Mouse (Mus musculus) heart, postnatal 25 days (tissue): ENCODE measurements at regions not wholly inside any gene's neighbourhood (a gene's known extent, or its start where the extent isn't known, plus 50 kb on each side); places are given as distances from the start of the nearest gene placed in this dataset.

Experiments
- DNase-seq: peaks from one replicate; pipeline ENCODE4 v3.0.0; 2022; ENCODE audit warnings: low spot score
- intact Hi-C: fragments of 180-260 bp; cut with DNase I; formaldehyde crosslinking; loops from one replicate; pipeline ENCODE4 v1.15.1; 2025

DNA sequence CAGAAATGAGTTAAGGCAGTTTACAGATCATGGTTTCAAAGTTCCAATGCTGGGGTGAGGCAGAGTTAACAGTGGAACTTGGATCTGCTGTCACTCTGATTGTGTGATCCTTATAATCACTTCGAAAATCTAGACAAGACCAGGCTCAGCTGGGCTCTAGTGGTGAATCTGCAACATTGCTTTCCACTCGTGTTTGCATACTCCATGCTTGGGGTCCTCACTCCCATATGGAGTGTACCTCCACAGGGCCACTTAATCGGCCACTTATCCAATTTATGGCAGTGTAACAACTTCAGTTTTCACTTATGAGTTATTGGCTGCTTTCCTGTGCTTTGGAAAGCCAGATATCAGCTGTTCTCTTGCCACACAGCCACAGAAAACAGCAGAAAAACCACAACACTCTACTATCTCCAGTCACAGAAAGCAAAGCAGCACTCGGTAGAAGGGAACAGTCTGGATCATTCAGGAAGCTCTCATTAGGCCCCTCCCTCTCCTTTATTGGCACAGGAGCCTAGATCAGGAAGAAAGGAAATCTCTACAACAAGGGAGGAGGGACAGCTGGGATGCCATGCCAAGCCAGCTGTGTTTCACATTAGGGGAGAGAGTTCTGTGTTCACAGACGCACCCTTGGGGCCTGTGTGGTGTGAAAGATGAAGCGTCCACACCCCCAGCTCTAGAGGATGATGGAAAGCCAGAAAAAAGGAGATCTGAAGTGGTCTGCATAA, 252.5 kb downstream of the Slc4a3 start:
- intact Hi-C loops, result no loop called here
- DNase-seq, result peak; percentile 30

DNA sequence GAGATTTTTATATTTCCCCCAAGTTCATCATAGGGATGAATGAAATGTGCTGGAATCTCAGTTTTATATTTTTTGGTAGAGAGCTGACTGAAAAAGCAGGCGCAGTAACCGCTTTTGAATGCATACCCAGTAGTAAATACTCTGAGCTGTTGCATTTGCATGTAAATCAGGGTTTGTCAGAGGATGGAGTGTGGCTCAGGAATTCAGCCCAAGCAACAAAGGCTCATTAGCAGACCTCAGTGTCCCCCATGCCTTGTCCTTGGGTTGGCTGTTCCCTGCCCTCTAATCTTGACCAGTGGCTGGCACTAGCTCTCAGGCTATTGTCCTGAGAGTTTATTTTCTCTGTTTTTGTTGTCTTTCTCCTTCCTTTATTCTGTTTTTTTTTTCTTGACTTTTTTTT, 258.4 kb downstream of the Slc4a3 start:
- DNase-seq, result no peak
- intact Hi-C loops, result no loop called here

DNA sequence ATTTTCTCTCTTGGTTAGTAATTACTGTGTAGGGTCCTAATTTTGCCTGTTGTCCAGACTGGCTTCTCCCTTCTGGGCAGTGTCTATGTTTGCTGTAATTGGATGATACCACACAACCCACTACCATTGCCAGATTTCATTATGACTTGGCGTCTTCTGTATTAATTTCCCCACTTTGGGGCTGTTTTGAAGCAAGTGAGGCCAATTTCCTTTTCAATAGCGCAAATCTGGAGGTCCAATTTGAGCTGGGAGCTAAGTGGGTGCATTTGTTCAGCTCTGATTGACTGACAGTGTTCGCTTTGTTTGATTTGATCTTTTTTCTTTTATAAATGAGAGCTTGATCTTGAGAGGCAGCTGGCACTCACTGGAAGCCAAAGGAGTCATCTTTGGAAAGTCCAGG, 266.4 kb downstream of the Slc4a3 start:
- intact Hi-C loops, result no loop called here
- DNase-seq, result no peak

DNA sequence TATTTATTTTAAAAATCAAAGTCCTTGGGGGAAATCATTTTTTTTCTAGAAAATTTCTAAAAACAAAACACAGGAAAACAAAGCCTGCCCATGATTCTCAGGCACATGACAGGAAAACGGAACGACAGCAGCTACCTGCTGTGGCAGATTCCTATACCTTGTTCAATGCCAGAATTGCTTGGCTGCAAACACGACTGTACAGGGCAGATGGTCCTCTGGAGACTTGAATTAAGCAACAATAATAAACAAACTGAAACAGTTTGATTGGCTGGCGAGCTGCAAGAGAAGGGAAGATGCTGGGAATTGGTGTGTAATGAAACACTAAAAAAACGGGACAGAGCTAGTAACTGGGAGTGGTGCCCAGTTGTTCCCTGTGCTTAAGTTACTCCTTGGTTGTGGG, 280.1 kb downstream of the Slc4a3 start:
- intact Hi-C loops, result no loop called here
- DNase-seq, result no peak

DNA sequence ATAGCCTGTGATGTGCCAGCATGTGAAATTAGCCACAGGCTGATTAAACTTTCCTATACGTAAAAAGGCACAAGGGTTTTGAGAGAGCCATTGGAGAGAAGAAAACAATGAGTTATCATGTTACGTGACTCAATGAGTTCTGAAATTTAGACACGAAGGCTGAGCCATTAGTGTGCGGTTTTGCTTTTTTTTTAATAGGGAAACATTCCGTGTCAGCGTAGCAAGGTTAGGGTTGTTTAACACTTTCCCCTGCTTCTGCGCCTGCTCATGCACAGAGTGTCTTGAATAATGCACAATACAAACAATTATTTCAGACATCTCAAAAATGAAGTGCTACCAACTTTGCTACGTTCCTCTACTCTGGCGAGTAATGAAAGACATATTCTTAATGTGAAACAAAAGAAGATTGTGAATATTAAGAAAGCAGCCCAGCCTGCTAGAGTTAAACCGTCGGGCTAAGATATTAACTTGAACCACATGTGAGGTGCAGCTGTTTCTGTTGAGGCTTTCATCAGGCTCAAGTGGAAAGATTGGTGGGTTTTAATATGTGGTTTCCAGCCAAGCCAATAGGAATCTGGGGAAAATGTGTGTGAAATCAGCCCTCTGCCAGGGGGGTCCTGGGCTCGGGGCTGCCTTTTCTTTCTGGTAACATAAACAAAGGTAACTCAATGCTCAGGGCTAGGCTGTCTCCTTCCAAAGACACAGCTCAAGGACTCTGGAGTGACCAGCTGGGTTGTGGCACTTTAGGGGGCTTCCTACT, 287.2 kb downstream of the Slc4a3 start:
- intact Hi-C loops, result no loop called here
- no peak for DNase-seq

DNA sequence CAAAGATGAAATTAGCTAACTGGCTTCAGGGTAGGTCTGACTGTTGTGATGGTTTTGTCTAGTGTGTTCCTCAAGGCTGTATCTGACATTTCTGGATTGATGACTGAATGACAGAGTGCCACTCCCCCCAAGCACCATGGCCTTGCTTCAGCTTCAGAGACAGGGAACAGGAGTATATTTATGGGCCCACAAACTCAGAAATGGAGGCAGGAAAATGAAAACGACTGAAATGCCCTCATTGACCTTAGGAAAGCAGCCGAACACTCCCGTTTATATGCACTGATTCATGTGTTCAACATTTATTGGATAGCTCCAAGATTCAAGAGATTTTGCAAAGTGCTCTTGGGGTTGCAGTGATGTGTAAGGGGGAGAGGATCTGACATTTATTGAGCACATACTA, 288.3 kb downstream of the Slc4a3 start:
- no peak for DNase-seq
- intact Hi-C loops, result no loop called here

DNA sequence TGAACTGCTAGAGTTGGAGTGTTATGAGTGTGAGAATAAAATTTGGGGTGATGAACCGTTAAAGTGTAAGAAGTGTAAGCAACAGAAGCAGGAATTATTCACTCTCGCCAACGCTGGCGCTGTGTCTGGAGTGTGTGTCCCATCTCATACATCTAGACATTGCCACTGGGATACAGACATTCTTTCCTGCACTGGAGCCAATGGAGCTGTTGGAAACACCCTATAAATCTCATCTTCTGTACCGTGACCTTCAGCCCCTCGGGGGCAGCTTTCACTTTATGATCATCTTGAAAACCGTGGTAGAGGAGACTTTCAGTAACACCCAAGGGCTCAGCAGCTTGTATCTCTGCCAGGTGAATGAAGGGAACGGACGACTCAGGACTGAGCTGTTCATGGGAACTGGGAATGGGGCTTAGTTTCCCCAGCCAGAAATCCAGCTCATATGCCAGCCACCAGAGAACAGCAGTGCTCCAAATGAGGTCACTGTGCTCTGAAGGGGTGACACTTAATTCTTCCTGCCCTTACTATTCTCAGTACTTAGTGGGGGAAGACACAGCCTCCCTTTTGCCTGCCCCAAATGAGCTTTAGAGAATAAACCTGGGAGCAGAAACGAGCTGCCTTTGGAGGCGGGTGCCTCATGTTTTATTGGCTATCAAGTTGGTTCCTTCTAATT, 293.6 kb downstream of the Slc4a3 start:
- intact Hi-C loops, result no loop called here
- no peak for DNase-seq

DNA sequence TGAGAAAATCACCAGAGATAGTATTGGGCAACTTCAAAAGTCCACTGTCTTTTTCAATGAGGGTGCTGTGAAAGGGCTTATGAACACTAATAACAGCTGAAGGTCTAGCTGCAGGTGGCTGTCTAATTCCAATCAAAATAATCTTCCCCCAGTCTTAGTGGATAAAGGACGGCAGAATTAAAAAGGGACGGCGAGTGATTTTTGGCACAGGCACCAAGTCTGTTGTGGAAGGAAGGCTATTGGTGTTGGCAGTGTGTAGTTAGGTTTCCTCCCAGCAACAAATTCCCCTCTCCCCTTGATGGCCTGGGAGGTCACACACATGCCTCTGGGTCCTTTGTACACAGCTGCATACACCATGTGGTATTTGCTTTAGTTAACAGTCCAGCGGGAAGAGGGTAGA, 296.3 kb downstream of the Slc4a3 start:
- intact Hi-C loops, result no loop called here
- DNase-seq, result no peak

DNA sequence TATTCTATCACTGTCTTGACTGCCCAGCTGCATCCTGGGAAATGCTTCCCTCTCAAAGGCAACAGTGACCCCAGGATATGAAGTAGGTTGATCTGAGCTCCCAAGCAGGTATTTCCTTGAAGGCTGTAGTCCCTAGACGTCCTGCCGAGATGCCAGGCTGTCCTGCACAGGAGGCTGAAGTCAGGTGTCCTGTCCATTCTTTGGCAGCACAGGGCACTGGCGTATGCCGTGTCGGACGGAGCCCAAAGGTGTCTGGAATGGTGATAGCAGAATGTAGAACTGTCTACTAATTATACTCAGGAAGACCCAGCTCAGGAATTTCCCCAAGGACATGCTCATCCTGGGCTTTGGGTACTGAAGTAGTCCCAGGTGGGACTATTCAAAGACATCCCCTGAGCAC, 297.3 kb downstream of the Slc4a3 start:
- DNase-seq, result no peak
- intact Hi-C loops, result no loop called here

DNA sequence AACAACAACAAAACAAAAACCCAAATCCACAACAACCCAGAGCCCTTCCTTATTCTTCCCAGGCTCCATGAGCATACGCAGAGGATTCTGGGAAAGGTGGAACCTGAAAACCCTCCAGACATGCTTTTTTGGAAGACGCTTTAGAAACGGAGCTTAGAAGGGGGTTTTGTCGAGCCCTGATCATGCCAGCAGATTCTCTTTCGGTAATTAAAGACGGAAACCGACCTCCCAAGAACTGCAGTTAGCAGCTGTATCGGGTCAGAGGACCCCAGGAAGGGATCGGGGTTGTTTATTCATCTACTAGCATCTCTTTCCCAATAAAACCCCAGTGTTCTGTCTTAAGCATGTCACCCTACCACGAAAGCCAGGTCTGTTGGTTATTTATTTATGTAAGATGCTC, 298.1 kb downstream of the Slc4a3 start:
- intact Hi-C loops, result no loop called here

DNA sequence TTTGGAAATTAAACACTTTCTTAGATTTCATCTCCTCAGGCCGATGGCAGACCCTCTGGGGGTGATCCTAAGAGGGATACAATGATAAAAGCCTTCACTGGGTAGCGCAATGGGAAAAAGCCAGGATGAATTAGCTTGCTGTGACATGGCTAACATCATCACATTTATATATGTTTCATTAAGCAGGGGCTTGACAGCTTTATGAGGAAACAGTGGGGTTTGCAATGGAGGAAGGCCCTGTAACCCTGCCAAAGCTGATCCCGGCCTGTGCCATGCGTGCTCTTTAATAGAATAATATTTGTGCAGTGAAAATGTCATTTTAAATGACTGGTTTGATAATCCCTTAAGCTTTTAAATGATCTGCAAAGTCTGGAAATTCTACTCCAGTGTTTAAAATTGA, 298.5 kb downstream of the Slc4a3 start:
- intact Hi-C loops, result no loop called here
- DNase-seq, result no peak

More for the DNA sequence above, 298.1 kb downstream of the Slc4a3 start:
- DNase-seq, result no peak

DNA sequence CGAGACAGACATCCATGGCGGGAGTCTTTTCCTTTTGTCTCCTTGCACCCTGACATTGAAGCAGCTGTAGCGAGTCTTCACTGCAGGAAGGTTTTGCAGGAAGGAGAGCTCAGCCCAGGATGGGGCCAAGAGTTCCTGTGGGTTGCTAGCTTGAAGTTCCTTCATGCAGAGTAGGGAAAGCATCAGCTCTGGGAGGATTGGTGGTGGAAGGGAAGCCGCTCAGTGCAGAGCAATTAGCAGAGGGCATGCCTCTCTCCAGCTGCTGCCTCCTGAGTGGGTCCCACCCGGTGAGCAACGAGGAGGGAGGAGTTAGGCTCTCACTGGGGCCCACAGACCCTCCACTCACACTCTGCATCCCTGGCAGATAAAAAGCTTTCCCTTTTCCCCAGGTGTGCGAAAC, 298.9 kb downstream of the Slc4a3 start:
- DNase-seq, result no peak
- intact Hi-C loops, result no loop called here

DNA sequence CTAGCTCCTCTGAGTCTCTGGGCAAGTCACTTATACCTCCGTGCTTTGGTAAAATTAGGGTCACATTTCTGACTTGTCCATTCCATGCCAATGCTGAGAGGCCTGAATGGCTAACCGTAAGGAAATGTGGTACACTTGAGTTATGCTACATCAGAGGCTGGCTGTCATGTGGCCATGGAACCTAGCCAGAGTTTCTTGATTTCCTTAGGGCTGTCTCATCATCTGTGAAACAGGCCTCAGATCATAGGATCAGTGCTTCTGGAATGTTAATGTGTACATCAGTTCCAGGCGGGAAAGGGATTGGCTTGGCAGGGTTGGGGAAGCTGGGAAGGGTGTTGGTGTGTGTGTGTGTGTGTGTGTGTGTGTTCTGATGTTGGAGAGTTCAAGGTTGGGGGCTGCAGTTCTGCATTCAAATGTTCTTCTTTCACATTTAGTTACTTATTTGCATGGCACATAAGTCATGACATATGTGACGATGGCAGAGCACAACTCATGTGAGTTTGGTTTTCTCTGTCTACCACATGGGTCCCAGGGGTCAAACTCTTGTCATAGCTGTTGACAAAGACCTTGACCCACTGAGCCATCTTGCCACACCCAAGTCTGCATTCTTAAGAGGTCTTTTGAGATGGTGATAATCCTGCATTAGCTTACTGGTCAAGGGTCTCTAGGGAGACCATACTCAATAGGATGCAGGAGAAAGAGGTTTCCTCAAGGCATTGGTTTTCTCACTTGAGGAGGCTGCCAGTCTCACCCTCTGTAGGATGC, 299.9 kb downstream of the Slc4a3 start:
- intact Hi-C loops, result no loop called here
- DNase-seq, result no peak

DNA sequence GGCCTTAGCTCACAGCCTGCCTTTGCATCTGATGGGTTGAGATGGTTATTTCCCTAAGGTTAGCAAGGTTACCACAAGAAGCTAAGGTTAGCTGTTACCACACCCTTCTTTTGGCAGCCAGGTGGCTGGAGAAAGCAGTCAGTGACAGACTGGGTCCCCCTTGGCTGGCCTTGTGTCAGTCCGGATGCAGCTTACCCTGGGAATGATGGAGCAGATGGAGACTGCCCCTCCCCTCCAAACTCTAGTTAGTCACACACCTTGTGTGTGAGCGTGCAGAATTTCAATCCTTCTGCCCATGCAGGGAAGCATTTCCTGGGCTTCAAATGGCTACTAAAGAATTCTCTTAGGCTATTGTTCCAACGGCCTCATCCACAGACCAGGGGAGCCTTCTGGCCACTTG, 301.6 kb downstream of the Slc4a3 start:
- DNase-seq, result no peak
- intact Hi-C loops, result no loop called here

DNA sequence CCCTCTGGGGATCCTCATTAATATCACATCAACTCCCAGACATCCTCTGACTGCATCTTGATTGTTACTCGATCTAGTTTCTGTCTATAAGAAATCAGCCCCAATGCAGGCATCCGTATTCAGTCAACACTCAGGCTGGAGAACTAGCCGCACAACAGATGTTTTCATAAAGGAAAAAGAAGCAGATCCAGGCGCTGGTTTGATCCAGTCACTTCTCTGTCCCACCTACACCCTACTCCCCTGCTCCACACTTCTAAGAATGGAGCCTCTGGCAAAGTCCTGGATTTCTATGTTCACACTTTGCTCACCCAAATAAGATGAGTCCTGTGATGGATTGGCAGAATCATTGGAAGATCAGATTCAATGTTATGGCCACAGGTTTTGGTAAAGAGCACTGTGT, 302.4 kb downstream of the Slc4a3 start:
- intact Hi-C loops, result no loop called here
- no peak for DNase-seq

DNA sequence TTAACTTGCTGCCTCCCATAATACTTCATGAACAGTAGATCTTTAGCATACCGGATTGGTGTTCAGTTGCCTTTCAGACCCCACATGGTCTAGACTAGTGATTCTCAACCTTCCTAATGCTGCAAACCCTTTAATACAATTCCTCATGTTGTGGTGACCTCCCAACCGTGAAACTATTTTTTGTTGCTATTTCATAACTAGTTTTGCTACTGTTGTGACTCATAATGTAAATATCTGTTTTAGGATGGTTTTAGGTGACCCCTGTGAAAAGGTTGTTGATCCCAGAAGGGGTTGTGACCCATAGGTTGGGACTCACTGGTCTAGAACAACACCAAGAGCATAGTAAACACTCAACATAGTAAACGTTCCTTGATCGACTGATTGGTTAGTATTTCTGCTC, 304.1 kb downstream of the Slc4a3 start:
- intact Hi-C loops, result no loop called here
- DNase-seq, result no peak

DNA sequence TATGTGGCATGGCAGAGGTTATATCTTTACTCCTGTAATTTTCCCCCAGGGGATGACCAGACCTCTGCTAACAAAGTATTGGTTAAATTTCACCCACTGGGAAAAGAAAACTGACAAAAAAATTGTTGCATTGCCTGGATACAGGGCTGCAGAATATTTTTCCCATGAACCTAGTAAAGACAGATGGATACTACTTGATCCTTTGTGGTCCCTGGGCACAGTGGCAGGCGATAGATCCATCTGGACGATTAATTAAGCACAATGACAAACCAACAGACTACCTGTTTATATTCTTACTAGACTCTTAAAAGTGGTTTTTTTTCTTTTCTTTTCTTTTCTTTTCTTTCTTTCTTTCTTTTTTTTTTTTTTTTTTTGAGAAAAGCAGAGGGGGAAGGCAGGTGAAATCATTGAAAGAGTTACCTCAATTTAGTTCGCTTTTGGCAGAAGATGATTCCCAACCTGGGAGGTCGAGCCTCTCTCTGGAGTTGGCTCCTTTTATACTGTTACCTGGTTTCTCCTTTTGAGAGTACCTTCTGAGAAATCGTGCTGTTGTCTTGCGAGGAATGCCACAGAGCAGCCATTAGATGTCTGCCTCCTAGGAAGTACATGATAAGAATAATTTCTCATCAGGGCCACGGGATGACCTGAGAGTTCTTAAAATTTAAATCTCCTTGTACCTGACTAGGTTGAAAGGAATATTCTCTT, 312.6 kb downstream of the Slc4a3 start:
- intact Hi-C loops, result no loop called here
- DNase-seq, result no peak

DNA sequence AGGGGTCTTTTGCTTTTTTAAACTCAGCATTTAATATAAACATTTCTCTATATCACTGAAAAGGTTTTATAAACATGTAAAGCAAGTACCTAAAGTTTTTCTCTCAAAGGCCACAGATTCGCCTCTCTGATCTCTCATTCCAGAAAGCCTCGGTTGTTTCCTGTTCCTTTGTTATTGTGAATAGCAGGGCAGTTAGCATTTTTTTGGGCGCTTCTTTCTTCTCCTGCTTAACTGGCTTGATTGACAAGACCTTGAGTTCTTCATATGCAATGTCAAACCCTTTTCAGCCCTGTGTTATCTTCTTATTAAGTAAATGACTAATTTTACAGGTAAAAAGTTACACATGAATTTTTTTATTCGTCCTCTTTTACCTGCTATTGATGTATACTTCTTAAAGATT, 316.7 kb downstream of the Slc4a3 start:
- intact Hi-C loops, result no loop called here

DNA sequence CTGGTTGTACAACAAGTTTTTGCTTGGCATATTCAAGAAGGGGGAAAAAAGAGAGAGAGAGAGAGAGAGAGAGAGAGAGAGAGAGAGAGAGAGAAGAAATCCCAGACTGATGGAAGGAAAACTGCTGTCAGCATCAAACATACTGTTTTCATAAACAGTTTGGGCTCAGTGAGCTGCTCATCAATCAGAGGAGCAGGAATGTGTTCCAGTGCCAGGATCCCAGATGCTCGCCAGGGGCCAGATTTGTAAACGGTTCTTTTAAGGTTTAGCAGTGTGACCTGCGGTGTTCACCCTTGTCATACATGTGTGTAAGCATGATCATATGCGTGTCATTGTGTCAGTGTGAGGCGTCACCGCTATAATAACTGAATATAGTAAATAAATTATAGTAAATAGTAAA, 320.5 kb downstream of the Slc4a3 start:
- intact Hi-C loops, result no loop called here
- DNase-seq, result no peak

More for the DNA sequence above, 316.7 kb downstream of the Slc4a3 start:
- DNase-seq, result no peak

DNA sequence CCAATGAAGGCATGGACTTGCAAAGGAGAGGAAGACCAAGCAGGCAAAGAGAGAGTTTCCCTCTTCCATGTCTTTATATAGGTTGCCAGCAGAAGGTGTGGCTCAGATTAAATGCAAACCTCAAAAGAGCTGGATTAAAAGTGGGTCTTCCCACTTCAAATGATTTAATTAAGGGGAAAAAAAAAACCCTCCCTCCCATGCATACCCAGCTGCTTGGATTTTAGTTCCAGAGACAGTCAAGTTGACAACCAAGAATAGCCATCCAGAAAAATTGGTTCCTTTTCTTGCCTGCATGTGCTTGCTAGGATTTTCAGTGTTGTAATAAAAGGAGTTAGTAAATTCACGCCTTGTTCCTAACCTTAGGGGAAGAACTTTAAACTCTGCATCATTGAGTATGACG, 323.3 kb downstream of the Slc4a3 start:
- DNase-seq, result no peak

More for the DNA sequence above, 323.3 kb downstream of the Slc4a3 start:
- intact Hi-C loops, result no loop called here
